Mouse (Mus musculus): Measurements from ENCODE around the gene Slc31a2.

The Slc31a2 gene

DNA sequence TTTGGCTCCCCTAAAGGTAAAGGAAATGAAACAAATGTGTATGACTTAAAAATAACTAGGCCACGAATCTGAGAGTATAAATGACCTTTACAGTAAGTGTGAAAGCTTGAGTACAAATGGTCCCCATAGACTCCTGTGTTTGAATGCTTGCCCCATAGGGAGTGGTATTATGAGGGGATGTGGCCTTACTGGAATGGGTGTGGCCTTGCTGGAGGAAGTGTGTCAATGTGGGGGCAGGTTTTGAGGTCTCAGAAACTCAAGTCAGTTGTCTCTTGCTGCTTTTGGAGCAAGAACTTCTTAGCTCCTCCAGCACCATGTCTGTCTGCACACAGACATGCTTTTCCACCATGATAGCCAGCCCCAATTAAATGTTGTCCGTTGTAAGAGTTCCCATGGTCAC, 54.1 kb downstream of the Slc31a2 start:
- no peak for DNase-seq (ENCODE audit: low spot score in 2 of 2)

DNA sequence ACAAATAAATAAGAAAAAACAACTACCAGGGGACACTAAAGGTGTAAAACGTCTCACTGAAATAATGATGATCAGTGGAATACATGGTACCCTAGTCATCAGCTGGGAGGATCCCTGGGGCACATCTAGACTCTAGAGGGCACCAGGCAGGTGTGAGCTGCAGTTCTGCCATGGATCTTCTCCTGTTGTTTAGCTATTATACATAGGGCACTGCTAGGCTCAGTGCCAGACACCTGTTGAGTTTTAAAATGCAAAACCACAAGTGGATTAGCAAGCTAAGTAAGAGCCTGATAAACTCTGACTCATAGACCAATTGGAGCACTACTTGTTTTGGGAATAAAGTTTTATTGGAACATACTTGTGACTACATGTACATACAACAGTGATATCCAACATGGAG, 55.9 kb downstream of the Slc31a2 start:
- no peak for DNase-seq (ENCODE audit: low spot score in 2 of 2)

GRCm38 (mm10) chr4:62322684-62323083, 60.3 kb downstream of the Slc31a2 start:
- DNase-seq (ENCODE audit: low spot score in 2 of 2) = no peak

DNA sequence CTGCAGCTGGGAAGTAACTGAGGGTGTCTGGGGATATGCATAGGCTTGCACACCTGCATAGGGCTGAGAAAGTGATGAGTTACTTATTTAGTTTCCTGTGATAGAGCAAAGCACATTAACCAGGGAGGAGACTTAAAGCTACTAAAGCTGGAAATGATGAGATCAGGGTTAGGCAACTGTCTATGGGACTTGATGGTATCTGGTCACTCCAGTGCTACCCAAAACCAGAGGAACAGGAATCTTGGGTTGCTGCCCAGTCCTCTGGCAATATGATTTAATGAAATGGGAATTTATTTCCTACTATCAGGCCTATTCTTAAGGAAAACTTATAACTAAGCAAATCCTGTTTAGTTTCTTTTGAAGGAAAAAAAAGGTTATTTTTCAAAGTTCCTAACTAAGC, 63.7 kb downstream of the Slc31a2 start:
- no peak for DNase-seq (ENCODE audit: low spot score in 2 of 2)

DNA sequence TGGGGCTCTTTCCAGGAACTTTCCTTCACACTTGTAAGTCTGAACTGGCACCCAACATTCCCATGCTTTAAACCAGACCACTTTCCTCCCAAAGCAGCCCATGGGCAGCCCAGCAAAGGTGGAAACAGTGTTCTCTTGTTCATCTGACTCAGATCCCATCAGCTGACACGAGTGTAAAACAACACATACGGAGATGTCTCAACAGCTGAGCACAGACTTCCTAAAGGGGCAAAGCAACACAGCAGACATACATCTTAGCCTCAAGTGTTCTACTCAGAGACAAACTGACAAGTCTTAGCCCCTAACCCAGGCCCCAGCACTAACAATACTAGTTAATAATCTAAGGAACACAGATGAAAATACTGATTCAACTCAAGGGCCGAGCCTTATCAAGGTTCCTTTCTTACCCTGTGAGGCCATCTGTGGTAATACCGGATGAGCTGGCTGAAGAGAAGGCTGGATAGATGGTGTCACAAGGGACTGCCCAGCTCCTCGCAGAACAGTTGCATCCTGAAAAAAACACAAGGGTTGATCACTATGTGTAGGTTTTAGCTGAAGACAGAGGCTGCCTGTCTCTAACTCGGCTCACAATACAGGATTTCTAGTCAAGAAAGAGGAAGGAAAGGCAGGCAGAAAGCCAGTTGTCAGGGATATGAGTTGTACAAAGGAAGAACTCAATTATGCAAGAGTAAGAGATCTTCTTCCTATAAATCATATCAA, 66.7 kb downstream of the Slc31a2 start:
- no peak for DNase-seq (ENCODE audit: low spot score in 2 of 2)

DNA sequence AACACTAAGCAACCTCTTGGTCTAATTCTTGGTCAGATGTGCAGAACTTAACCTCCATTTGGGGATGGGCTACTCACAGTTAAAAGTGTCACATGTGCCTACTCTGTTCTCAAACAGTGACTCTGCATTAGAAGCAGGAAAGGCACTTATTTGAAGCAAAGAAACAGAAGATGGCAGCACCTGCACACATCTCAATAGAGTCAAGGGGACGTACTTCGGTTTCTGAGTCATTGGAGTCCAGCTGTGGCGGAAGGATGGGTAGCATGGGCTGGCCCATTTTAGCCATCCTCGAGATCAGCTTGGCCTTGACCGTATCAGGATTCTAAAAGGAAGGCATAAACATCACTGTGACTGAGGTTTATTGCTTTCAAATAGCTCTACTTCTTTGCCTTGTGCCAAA, 69.6 kb downstream of the Slc31a2 start:
- no peak for DNase-seq (ENCODE audit: low spot score in 2 of 2)

DNA sequence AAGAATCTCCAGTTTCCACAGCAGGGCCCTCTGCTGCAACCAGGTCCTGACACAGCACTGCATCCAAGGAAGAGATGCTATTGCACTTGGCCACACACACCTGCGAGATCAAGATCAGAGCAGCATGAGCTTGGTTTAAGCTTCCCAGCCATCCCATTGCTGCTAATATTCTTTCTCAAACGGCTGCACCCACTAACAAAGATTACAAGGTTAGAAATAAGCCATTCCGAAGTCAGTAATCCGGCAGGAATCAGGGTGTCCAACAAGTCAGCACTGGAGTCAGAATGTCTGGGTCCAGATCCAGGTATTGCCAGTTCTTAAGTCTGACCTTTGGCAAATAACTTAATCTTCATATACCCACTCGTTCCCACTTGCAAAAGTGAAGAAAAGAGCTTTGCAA, 76.2 kb downstream of the Slc31a2 start:
- no peak for DNase-seq (ENCODE audit: low spot score in 2 of 2)

DNA sequence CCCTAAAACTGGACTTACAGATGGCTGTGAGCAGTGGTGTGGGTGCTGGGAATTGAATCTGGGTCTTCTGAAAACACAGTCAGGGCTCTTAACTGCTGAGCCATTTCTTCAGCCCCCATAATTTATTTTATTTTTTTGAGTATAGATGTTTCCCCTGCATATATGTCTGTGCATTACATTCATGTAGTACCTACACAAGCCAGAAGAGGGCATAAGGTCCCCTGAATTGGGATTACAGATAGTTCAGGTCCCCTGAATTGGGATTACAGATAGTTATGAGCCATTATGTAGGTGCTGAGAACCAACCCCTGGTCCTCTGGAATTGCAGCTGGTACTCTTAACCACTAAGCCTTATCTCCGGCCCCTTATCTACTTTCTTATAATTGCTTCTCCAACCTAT, 81.6 kb downstream of the Slc31a2 start:
- no peak for DNase-seq (ENCODE audit: low spot score in 2 of 2)

DNA sequence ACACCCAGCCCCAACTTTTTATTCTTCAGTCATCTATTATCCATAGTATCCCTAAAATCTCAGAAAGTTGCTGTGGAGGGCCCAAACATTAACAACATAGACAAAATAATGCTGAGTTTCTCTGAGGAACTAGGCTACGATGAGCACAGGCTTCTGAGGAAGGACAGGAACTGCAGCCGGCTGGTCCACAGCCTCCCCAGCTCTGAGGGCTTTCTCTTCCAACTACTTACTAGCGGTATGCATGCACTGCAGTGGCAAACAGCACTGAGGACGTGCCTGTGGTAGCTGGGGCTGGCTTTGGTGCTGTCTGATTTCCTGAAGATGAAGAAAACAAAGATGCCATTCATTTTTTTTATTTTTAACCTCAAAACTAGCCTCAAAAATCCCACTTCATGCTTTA, 83.5 kb downstream of the Slc31a2 start:
- DNase-seq (ENCODE audit: low spot score in 2 of 2) = no peak

DNA sequence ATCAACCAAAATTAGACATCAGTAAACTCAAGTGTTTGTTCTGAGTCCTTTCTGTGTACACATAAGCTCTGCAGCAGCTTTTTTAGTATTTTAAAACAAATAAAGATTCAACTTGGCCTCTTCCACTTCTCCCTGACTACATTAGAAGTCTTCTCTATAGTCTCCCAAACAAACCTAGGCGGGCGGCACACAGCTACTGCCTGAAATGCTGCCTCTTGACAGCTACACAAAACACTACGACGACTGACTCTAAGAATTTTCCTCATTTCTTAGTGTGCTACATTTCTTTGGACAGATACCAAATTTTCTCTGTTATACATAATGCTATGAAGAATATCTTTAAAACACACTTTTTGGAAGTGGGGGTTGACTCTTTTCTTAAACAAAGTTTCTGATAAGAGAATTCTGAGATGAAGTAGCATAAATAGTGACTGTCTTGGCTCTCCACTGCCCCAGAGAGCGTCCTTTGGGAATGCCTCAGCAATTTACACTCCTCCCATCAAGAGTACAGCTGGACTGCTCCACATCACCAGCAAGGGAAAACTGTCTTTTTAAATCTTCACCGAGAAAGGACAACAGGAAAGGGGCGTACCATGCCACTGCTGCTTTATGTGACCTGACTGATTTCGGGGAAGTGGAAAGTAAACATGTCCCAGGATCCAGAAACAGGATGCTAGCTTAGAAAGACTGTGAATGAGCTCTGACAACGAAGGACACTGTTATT, 85.4 kb downstream of the Slc31a2 start:
- no peak for DNase-seq (ENCODE audit: low spot score in 2 of 2)
